Mouse (Mus musculus): ENCODE data around the gene Nkx2-5.

DNA sequence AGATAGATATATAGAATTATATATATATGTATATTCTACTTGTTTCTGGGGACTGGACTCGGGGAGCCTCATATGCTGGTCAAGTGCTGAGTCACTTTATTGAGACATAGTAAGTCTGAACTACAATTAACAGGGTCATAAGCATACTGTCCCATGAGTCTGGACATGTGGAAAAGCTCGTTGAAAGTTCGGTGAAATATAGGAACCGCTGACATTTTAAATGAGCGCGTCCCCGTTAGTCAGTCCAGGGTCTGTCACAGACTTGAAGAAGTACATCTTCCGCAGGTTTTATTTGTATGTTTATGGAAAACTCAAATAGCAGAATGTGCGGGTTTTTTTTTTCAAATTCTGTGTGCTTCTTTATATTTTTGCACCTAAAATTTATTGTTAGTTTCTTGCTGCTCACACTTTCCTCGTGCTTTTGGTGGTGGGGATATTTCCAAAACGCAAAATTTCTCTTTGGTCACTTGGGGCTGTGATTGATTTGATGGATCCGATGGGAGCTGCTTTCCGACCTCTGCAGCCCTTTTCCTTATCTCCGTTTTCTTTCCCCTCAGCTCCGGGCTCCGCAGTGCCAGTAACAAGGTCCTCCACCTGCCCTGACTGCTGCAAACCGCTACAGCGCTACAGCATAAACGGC, 4.4 kb upstream of the Nkx2-5 start:
- TF ChIP-seq POLR2AphosphoS2 (IDR thresholded peaks at IDR 0.05; ENCODE audit: insufficient read length, low read depth) (no peak), SRF (IDR thresholded peaks at IDR 0.05; ENCODE audit: control insufficient read depth, insufficient read length, low read depth) (no peak), CEBPB (IDR thresholded peaks at IDR 0.05; ENCODE audit: insufficient read depth, poor library complexity, severe bottlenecking) (no peak), MYOD1 (IDR thresholded peaks at IDR 0.05; ENCODE audit: control insufficient read depth in 1 of 3, insufficient read length in 2 of 3, low read depth in 2 of 3) (no peak), MAX (IDR thresholded peaks at IDR 0.05; ENCODE audit: low read depth) (no peak), POLR2A (IDR thresholded peaks at IDR 0.05; ENCODE audit: insufficient read length, low read depth) (no peak), E2F4 (IDR thresholded peaks at IDR 0.05; ENCODE audit: insufficient read depth) (no peak)

All from myocyte (in vitro differentiated cells).